Mouse (Mus musculus): ENCODE measurements at regions not wholly inside any gene's neighbourhood (a gene's known extent, or its start where the extent isn't known, plus 50 kb on each side); places are given as distances from the start of the nearest gene placed in this dataset.

DNA sequence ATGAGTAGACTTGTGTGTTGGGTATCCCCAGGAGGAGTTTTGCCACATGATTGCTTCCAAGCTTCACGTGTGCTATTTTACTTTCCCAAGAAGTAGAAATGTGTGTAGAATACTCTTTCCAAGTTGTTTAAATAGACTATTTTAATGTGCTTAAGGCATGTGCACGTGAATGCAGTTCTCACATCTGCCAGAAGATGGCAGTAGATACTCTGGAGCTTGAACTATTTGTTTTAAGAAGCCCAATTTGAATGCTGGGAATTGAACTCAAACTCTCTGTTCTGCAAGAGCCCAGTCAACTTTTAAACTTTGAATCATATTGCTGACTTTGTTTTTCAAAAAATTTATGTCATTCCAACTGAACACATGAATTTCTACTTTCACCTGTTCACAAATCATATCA is 431.3 kb upstream of the Reg3g start:
- no peaks in the 10 kb centered on the region for H3K27me3 ChIP-seq (ENCODE audit: control insufficient read depth, insufficient read depth, low read length)
- no peaks in the 10 kb centered on the region for H3K4me1 ChIP-seq (ENCODE audit: control insufficient read depth, insufficient read depth, low read length)
- H3K4me2 ChIP-seq (replicated peaks; ENCODE audit: low read depth, low read length, severe bottlenecking), result no peak overlapping the region
- 2% methylated on average over 2 of the region's 2 CpGs for WGBS
- no peak overlapping the region for H3K4me3 ChIP-seq (replicated peaks; ENCODE audit: low read length)
- no peak overlapping the region for H3K27ac ChIP-seq (replicated peaks; ENCODE audit: low read depth, low read length)
- H3K9me3 ChIP-seq (ENCODE audit: control insufficient read depth, low read length), result no peaks in the 10 kb centered on the region
- no peak for TF ChIP-seq POLR2A (IDR thresholded peaks at IDR 0.05; ENCODE audit: borderline replicate concordance, extremely low read depth, insufficient read depth, insufficient read length)
- DNase-seq (ENCODE audit: low spot score) (peak; percentile 32), ATAC-seq (ENCODE audit: low FRiP score, low read depth) (no peak)
- H3K9ac ChIP-seq (ENCODE audit: low read depth, low read length, severe bottlenecking), result no peak overlapping the region
- no peaks in the 10 kb centered on the region for H3K36me3 ChIP-seq (ENCODE audit: control insufficient read depth, insufficient read depth, low read length)

DNA sequence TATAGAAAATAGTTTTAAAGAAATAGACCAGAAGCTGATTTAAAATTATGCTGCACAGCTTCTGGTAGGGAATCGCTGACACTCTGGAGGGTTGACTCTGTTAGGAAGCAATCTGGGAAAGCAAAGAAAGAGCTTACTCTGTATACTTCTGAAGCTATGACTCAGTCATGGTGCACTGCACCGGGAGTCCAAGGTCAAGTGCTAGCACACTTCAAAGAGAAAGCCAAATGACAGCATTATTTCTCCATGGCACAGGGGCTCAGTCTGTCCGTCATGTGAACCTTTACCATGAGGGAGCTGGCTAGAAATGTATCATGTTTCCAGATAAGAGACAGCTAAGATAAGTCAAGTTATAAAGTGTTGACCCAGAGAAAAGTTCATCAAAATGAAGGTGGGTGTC is 424.1 kb upstream of the Reg3g start:
- 68% methylated on average over 3 of the region's 3 CpGs for WGBS

GRCm38 (mm10) chr6:78863031-78863430 is 394.4 kb upstream of the Reg3g start:
- no peak for DNase-seq (ENCODE audit: low spot score)
- ATAC-seq (ENCODE audit: low FRiP score, low read depth), result no peak
- no peaks in the 10 kb centered on the region for H3K27me3 ChIP-seq (ENCODE audit: control insufficient read depth, insufficient read depth, low read length)
- no peak overlapping the region for H3K4me3 ChIP-seq (replicated peaks; ENCODE audit: low read length)
- no peak overlapping the region for H3K4me2 ChIP-seq (replicated peaks; ENCODE audit: low read depth, low read length, severe bottlenecking)
- no peak overlapping the region for H3K9ac ChIP-seq (ENCODE audit: low read depth, low read length, severe bottlenecking)
- TF ChIP-seq POLR2A (IDR thresholded peaks at IDR 0.05; ENCODE audit: borderline replicate concordance, extremely low read depth, insufficient read depth, insufficient read length), result no peak
- H3K27ac ChIP-seq (replicated peaks; ENCODE audit: low read depth, low read length), result no peak overlapping the region
- H3K4me1 ChIP-seq (ENCODE audit: control insufficient read depth, insufficient read depth, low read length), result no peaks in the 10 kb centered on the region
- H3K36me3 ChIP-seq (ENCODE audit: control insufficient read depth, insufficient read depth, low read length), result no peaks in the 10 kb centered on the region
- H3K9me3 ChIP-seq (ENCODE audit: control insufficient read depth, low read length), result no peaks in the 10 kb centered on the region

More for the DNA sequence above, 424.1 kb upstream of the Reg3g start:
- Histone ChIP-seq H3K4me3 (replicated peaks; ENCODE audit: low read length) (no peak overlapping the region), H3K27ac (replicated peaks; ENCODE audit: low read depth, low read length) (no peak overlapping the region), H3K36me3 (ENCODE audit: control insufficient read depth, insufficient read depth, low read length) (no peaks in the 10 kb centered on the region), H3K9me3 (ENCODE audit: control insufficient read depth, low read length) (no peaks in the 10 kb centered on the region), H3K9ac (ENCODE audit: low read depth, low read length, severe bottlenecking) (no peak overlapping the region), H3K27me3 (ENCODE audit: control insufficient read depth, insufficient read depth, low read length) (no peaks in the 10 kb centered on the region), H3K4me1 (ENCODE audit: control insufficient read depth, insufficient read depth, low read length) (no peaks in the 10 kb centered on the region), H3K4me2 (replicated peaks; ENCODE audit: low read depth, low read length, severe bottlenecking) (no peak overlapping the region)
- no peak for TF ChIP-seq POLR2A (IDR thresholded peaks at IDR 0.05; ENCODE audit: borderline replicate concordance, extremely low read depth, insufficient read depth, insufficient read length)
- no peak for ATAC-seq (ENCODE audit: low FRiP score, low read depth)
- DNase-seq (ENCODE audit: low spot score), result no peak

DNA sequence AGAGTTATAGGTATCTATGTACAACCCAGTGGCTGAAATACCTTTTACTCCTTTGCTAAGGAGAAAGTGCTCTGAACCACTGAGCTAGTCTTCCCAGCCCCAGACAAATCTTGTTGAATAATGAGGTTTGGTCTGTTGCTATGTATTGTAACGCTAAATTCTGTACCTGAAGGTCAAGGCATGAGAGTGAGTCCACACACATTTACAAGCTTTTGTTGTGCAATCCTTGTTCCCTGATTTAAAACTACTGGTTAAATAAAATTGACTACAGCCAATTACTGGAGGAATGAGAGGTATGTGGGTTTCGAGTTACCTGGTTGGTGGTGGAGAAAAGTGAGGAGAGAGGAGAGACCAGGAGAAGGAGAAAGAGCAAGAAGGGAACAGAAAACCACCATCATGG is 372.6 kb upstream of the Reg3g start:
- Histone ChIP-seq H3K27ac (replicated peaks; ENCODE audit: low read depth, low read length) (no peak overlapping the region), H3K9ac (ENCODE audit: low read depth, low read length, severe bottlenecking) (no peak overlapping the region), H3K4me3 (replicated peaks; ENCODE audit: low read length) (no peak overlapping the region), H3K9me3 (ENCODE audit: control insufficient read depth, low read length) (no peaks in the 10 kb centered on the region), H3K27me3 (ENCODE audit: control insufficient read depth, insufficient read depth, low read length) (no peaks in the 10 kb centered on the region), H3K4me1 (ENCODE audit: control insufficient read depth, insufficient read depth, low read length) (no peaks in the 10 kb centered on the region), H3K36me3 (ENCODE audit: control insufficient read depth, insufficient read depth, low read length) (no peaks in the 10 kb centered on the region), H3K4me2 (replicated peaks; ENCODE audit: low read depth, low read length, severe bottlenecking) (no peak overlapping the region)
- ATAC-seq (ENCODE audit: low FRiP score, low read depth) (no peak), DNase-seq (ENCODE audit: low spot score) (no peak)
- no peak for TF ChIP-seq POLR2A (IDR thresholded peaks at IDR 0.05; ENCODE audit: borderline replicate concordance, extremely low read depth, insufficient read depth, insufficient read length)
- WGBS, result 43% methylated on average over 2 of the region's 2 CpGs

DNA sequence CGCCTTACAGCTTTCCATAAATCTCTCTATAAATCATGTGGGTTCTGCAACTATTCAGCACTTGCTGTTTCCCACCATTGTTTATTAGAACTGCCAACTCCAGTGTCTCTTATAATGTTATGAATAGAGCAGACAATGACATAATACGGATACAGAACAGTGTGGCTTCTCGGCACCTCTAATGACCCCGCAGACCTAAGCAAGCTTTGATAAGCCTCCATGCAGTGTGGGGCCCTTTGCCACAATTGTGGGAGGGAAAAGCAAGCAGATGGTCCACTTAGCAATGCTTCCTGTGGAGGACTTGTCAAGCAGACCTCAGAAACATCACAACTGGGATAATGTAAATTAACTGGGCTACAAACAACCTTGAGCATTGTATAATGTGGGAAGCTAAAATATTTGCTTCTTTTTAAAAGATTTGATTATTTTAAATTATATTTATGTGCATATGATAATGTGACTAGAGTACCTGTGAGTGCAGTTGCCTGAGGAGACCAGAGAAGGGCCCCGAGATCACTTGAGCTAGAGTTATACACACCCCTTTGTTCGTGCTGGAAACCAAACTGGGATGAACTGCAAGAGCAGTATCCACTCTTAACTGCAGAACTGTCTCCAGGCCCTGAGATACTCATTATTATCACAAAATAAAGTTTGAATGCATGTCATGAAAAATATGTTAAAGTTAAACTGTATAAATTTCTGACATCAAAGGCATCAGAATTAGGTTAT is 357.4 kb upstream of the Reg3g start:
- 48% methylated on average over 6 of the region's 6 CpGs for WGBS
- no peak overlapping the region for H3K27ac ChIP-seq (replicated peaks; ENCODE audit: low read depth, low read length)
- DNase-seq (ENCODE audit: low spot score) (no peak), ATAC-seq (ENCODE audit: low FRiP score, low read depth) (no peak)
- no peaks in the 10 kb centered on the region for H3K4me1 ChIP-seq (ENCODE audit: control insufficient read depth, insufficient read depth, low read length)
- H3K4me2 ChIP-seq (replicated peaks; ENCODE audit: low read depth, low read length, severe bottlenecking), result no peak overlapping the region
- H3K4me3 ChIP-seq (replicated peaks; ENCODE audit: low read length), result no peak overlapping the region
- H3K36me3 ChIP-seq (ENCODE audit: control insufficient read depth, insufficient read depth, low read length), result no peaks in the 10 kb centered on the region
- H3K9ac ChIP-seq (ENCODE audit: low read depth, low read length, severe bottlenecking), result no peak overlapping the region
- no peaks in the 10 kb centered on the region for H3K9me3 ChIP-seq (ENCODE audit: control insufficient read depth, low read length)
- TF ChIP-seq POLR2A (IDR thresholded peaks at IDR 0.05; ENCODE audit: borderline replicate concordance, extremely low read depth, insufficient read depth, insufficient read length), result no peak
- H3K27me3 ChIP-seq (ENCODE audit: control insufficient read depth, insufficient read depth, low read length), result no peaks in the 10 kb centered on the region
